Mouse (Mus musculus) left cerebral cortex, adult 2 months (tissue): ENCODE data around the gene Fem1a. TPM values are rescaled to one million over a fixed set of nuclear protein-coding genes. Genes with fewer than 3 reads are reported as not detected.
"Not testable (repeated sequence)": the region's sequence is repeated elsewhere in the genome, so short reads cannot be mapped to it uniquely, and the experiment has no call there.

ENCODE experiments used
- DNase-seq, 2 experiments: peaks; one replicate each; pipeline ENCODE4 v3.0.0; 2021 to 2022; ENCODE audit warnings: low spot score in 2 of 2, mixed read lengths in 1 of 2; ENCODE audit errors: extremely low spot score in 1 of 2
- H3K27ac ChIP-seq: fragments of 200-600 bp; 2 replicates; pipeline ENCODE4 v1.8.1; 2022
- H3K4me3 ChIP-seq: fragments of 200-600 bp; 2 replicates; pipeline ENCODE4 v1.8.1; 2022
- CTCF ChIP-seq: fragments of 200-600 bp; IDR thresholded peaks from 2 replicates; pipeline ENCODE4 v1.8.1; 2022; ENCODE audit warnings: antibody characterized with exemption, mild to moderate bottlenecking, moderate library complexity
- intact Hi-C: fragments of 180-260 bp; cut with DNase I; formaldehyde crosslinking; loops from one replicate; pipeline ENCODE4 v1.15.1; 2025
- total RNA-seq, 2 experiments: library from RNA; stranded (reverse); gene quantifications; 2 replicates each; pipeline ENCODE4 v1.2.3; 2021

The Fem1a gene
- total RNA-seq, 2 experiments from 2014 or later: 31.8 to 34.6 TPM

GRCm38 (mm10) chr17:56257181-56257894 lies 728 bp downstream of the Fem1a start:
- no peak for TF ChIP-seq CTCF
- intact Hi-C loops: no loop called here
- no peak for DNase-seq
- H3K27ac ChIP-seq: peak overlapping the region; percentile 95
- peak overlapping the region; percentile 90 for H3K4me3 ChIP-seq

DNA sequence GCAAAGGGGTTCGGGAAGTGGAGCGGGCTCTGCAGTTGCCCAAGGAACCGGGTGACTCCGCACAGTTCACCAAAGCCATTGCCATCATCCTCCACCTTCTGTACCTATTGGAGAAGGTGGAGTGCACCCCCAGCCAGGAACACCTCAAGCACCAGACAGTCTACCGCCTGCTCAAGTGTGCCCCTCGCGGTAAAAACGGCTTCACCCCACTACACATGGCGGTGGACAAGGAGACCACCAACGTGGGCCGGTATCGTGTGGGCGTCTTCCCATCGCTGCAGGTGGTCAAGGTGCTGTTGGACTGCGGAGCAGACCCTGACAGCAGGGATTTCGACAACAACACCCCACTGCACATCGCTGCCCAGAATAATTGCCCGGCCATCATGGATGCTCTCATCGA lies 1.7 kb downstream of the Fem1a start:
- H3K27ac ChIP-seq, DNase-seq, intact Hi-C loops: not testable (repeated sequence)
- H3K4me3 ChIP-seq: peak overlapping the region; percentile 90

GRCm38 (mm10) chr17:56258812-56259211 lies 2.2 kb downstream of the Fem1a start:
- DNase-seq, H3K27ac ChIP-seq, intact Hi-C loops: not testable (repeated sequence)
- H3K4me3 ChIP-seq: peak overlapping the region; percentile 90

DNA sequence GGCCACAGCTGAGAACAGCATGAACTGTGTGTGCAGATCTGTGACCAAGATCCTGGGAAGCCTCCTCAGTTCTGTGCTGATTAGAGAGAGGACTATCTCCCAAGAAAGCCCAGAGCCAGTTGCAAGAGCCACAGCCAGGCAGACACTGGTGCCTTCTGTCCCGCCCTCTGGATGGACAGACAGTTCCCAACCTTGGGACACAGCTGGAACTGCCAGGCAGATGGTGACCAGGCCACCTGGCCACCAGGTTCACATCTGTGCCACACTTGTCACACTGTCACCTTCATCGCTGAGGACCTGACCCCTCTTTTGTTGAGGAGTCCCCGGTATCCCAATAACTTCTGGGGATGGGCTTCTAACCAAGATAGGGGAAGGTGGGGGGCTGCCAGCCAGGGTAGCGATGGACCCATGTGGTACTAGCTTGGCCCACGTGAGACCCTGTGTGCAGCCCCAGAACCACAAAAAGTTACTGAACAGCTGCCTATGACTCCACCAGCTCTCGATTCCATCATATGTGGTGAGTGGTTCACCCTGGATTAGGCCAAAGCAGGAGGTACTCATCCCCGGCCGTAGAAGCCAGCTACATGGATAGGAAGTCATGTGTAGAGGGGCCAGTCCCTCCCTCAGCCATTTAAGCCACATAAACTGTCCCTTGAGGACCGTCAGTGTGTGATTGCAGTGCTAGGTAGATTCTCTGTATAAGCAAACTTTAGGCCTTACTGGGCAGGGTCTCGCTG lies 2.9 kb downstream of the Fem1a start:
- no peak for DNase-seq
- TF ChIP-seq CTCF: no peak
- intact Hi-C loops: no loop called here
- H3K4me3 ChIP-seq: peak overlapping the region; percentile 90
- no peak overlapping the region for H3K27ac ChIP-seq

- no peak overlapping the region; the same call in 1 of the 2 replicates for H3K4me3 ChIP-seq
- H3K27ac ChIP-seq: no peak overlapping the region
- intact Hi-C loops: no loop called here
These were observed 4.6 kb downstream of the Fem1a start for GRCm38 (mm10) chr17:56261166-56261565.

DNA sequence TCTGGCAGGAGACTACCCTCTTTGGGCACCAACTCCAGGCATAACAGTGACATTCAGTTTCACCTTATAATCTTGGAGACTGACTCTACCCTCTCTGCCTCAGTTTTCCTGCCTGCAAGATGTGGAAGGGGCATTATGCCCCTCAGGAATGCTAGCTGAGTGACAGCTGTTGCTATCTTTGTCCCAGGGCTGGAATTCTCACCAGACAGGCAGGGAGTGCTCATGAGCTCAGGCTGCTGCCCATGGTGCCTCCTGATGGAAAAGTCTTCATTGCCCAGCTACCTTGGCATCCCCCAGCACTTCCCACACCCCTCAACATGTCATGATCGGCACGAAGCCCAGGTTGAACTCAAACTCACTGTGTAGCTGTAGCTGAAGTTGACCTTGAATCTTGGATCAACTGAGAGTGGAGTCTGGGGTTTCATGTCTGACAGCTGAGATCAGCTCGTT lies 6.1 kb downstream of the Fem1a start:
- intact Hi-C loops: no loop called here
- no peak for DNase-seq
- Histone ChIP-seq H3K4me3 (no peak overlapping the region), H3K27ac (no peak overlapping the region)
- no peak for TF ChIP-seq CTCF

More at GRCm38 (mm10) chr17:56261166-56261565, 4.6 kb downstream of the Fem1a start:
- no peak for TF ChIP-seq CTCF
- no peak for DNase-seq

DNA sequence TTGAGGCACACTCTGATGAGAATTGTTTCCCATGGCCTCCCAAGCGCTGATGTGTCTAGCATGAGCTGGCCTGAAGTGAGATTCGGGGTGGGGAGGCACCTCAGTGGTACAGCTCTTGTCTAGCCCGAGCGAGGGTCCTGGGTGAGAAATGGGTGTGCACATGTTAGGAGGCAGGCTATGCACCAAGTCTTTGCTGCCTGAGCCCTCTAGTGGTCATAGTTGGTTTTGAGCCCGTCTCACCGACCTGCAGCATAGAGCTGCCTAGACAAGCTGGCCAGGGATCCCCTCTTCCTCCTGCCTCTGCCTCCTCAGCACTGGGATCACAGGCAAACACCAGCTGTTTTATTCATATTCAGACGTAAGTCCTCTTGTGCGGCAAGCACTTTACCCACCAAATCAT lies 7.4 kb downstream of the Fem1a start:
- H3K27ac ChIP-seq: no peak overlapping the region
- TF ChIP-seq CTCF: peak; percentile 79
- DNase-seq: peak; percentile 80 to 82
- intact Hi-C loops: no loop called here
- H3K4me3 ChIP-seq: no peak overlapping the region

DNA sequence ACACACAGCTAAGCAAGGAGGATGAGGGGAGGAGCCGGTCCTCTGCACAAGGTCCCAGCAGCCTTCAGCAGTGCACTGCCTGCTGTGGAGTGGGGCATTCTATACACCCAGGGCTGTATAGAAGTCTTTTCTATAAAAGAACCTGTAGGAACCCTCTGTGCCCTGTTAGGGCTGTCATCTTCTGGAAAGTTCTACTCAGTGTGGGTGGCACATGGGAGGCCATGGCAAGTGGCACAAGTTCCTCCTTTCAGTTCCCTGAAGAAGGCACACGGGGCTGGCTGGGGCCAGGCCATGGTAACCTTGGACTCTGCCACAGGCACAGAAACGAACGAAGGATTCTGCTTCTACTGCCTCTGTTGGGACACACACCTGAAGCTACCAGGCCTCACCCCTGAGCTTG lies 8.4 kb downstream of the Fem1a start:
- peak overlapping the region; percentile 66 for H3K27ac ChIP-seq
- intact Hi-C loops: no loop called here
- no peak for TF ChIP-seq CTCF
- H3K4me3 ChIP-seq: no peak overlapping the region
- DNase-seq: no peak

GRCm38 (mm10) chr17:56265869-56266268 lies 9.3 kb downstream of the Fem1a start:
- H3K27ac ChIP-seq: peak overlapping the region; percentile 73
- DNase-seq: no peak
- intact Hi-C loops: no loop called here

GRCm38 (mm10) chr17:56266271-56266670 lies 9.7 kb downstream of the Fem1a start:
- DNase-seq: peak; percentile 70 to 72

More at GRCm38 (mm10) chr17:56265869-56266268, 9.3 kb downstream of the Fem1a start:
- TF ChIP-seq CTCF: no peak
- H3K4me3 ChIP-seq: no peak overlapping the region

GRCm38 (mm10) chr17:56269153-56269630 lies 12.6 kb downstream of the Fem1a start:
- peak overlapping the region; percentile 95 for H3K27ac ChIP-seq
- peak; percentile 52 to 55 for DNase-seq
- H3K4me3 ChIP-seq: peak overlapping the region; percentile 46
- intact Hi-C loops: no loop called here
- TF ChIP-seq CTCF: no peak

More at GRCm38 (mm10) chr17:56266271-56266670, 9.7 kb downstream of the Fem1a start:
- intact Hi-C loops: no loop called here
- TF ChIP-seq CTCF: no peak
- Histone ChIP-seq H3K4me3 (no peak overlapping the region), H3K27ac (peak overlapping the region; percentile 84)

GRCm38 (mm10) chr17:56269741-56270140 lies 13.1 kb downstream of the Fem1a start:
- no peak for DNase-seq
- intact Hi-C loops: no loop called here
- peak overlapping the region; percentile 95 for H3K27ac ChIP-seq

More at GRCm38 (mm10) chr17:56269741-56270140, 13.1 kb downstream of the Fem1a start:
- H3K4me3 ChIP-seq: peak overlapping the region; percentile 46
- TF ChIP-seq CTCF: no peak
